Mouse (Mus musculus): ENCODE results near the gene Setd1b. TPM values are rescaled to one million over a fixed set of nuclear protein-coding genes. Genes with fewer than 3 reads are reported as not detected.

The Setd1b gene
- polyA plus RNA-seq, 1 experiment from 2014 or later, result 10.9 TPM

- H3K4me3 ChIP-seq (replicated peaks), result peak overlapping the region; percentile 99
- H3K27me3 ChIP-seq, result no peaks in the 10 kb centered on the region
- peak overlapping the region; percentile 100 for H3K4me2 ChIP-seq
- WGBS, result under 1% methylated on average over 38 of the region's 38 CpGs
- H3K4me1 ChIP-seq (replicated peaks), result peaks cover 45% of the 10 kb centered on the region
- peak overlapping the region; percentile 100 for H3K9ac ChIP-seq (replicated peaks)
- ATAC-seq (ENCODE audit: insufficient number of reproducible peaks, insufficient read depth, low FRiP score, low TSS enrichment, low read depth), result no peak
- H3K9me3 ChIP-seq, result no peaks in the 10 kb centered on the region
- peak overlapping the region; percentile 100 for H3K27ac ChIP-seq
- H3K36me3 ChIP-seq, result peaks cover 11% of the 10 kb centered on the region
Measured at GRCm38 (mm10) chr5:123141555-123142160, 335 bp upstream of the Setd1b start.

- H3K36me3 ChIP-seq, result peaks cover 25% of the 10 kb centered on the region
- under 1% methylated on average over 23 of the region's 24 CpGs for WGBS
- peak overlapping the region; percentile 100 for H3K27ac ChIP-seq
- H3K4me2 ChIP-seq, result peak overlapping the region; percentile 100
- no peak; the same call in 1 of the 2 replicates for ATAC-seq (ENCODE audit: insufficient number of reproducible peaks, insufficient read depth, low FRiP score, low TSS enrichment, low read depth)
- peak overlapping the region; percentile 100 for H3K9ac ChIP-seq (replicated peaks)
- peak overlapping the region; percentile 99 for H3K4me3 ChIP-seq (replicated peaks)
- H3K27me3 ChIP-seq, result no peaks in the 10 kb centered on the region
- no peaks in the 10 kb centered on the region for H3K9me3 ChIP-seq
- peaks cover 37% of the 10 kb centered on the region for H3K4me1 ChIP-seq (replicated peaks)
Measured at GRCm38 (mm10) chr5:123143251-123143970, 1.4 kb downstream of the Setd1b start.

GRCm38 (mm10) chr5:123143971-123144745 is 2.2 kb downstream of the Setd1b start:
- WGBS, result 4% methylated on average over 17 of the region's 17 CpGs
- Histone ChIP-seq H3K4me2 (peak overlapping the region; percentile 100), H3K36me3 (peaks cover 32% of the 10 kb centered on the region)

GRCm38 (mm10) chr5:123144746-123145590 is 3.0 kb downstream of the Setd1b start:
- WGBS, result 38% methylated on average over 20 of the region's 20 CpGs
- peaks cover 36% of the 10 kb centered on the region for H3K36me3 ChIP-seq

More at GRCm38 (mm10) chr5:123143971-123144745, 2.2 kb downstream of the Setd1b start:
- Histone ChIP-seq H3K27ac (peak overlapping the region; percentile 100), H3K9me3 (no peaks in the 10 kb centered on the region), H3K27me3 (no peaks in the 10 kb centered on the region), H3K9ac (replicated peaks) (peak overlapping the region; percentile 100), H3K4me1 (replicated peaks) (peaks cover 44% of the 10 kb centered on the region), H3K4me3 (replicated peaks) (peak overlapping the region; percentile 99)
- ATAC-seq (ENCODE audit: insufficient number of reproducible peaks, insufficient read depth, low FRiP score, low TSS enrichment, low read depth), result no peak

GRCm38 (mm10) chr5:123146357-123146756 is 4.4 kb downstream of the Setd1b start:
- Histone ChIP-seq H3K27ac (no peak overlapping the region), H3K4me1 (replicated peaks) (peaks cover 65% of the 10 kb centered on the region), H3K4me2 (no peak overlapping the region), H3K36me3 (peaks cover 49% of the 10 kb centered on the region), H3K27me3 (no peaks in the 10 kb centered on the region), H3K4me3 (replicated peaks) (no peak overlapping the region), H3K9ac (replicated peaks) (no peak overlapping the region), H3K9me3 (no peaks in the 10 kb centered on the region)
- 85% methylated on average over 11 of the region's 11 CpGs for WGBS
- ATAC-seq (ENCODE audit: insufficient number of reproducible peaks, insufficient read depth, low FRiP score, low TSS enrichment, low read depth), result no peak

More at GRCm38 (mm10) chr5:123144746-123145590, 3.0 kb downstream of the Setd1b start:
- peaks cover 51% of the 10 kb centered on the region for H3K4me1 ChIP-seq (replicated peaks)
- no peak for ATAC-seq (ENCODE audit: insufficient number of reproducible peaks, insufficient read depth, low FRiP score, low TSS enrichment, low read depth)
- no peaks in the 10 kb centered on the region for H3K9me3 ChIP-seq
- H3K4me3 ChIP-seq (replicated peaks), result peak overlapping the region; percentile 99
- H3K27ac ChIP-seq, result no peak overlapping the region
- H3K4me2 ChIP-seq, result peak overlapping the region; percentile 100
- H3K27me3 ChIP-seq, result no peaks in the 10 kb centered on the region
- peak overlapping the region; percentile 100 for H3K9ac ChIP-seq (replicated peaks)

- H3K27ac ChIP-seq, result no peak overlapping the region
- no peak overlapping the region for H3K4me3 ChIP-seq (replicated peaks)
- peaks cover 68% of the 10 kb centered on the region for H3K4me1 ChIP-seq (replicated peaks)
- WGBS, result 89% methylated on average over 17 of the region's 17 CpGs
- H3K4me2 ChIP-seq, result no peak overlapping the region
- no peaks in the 10 kb centered on the region for H3K9me3 ChIP-seq
- H3K27me3 ChIP-seq, result no peaks in the 10 kb centered on the region
- H3K36me3 ChIP-seq, result peaks cover 61% of the 10 kb centered on the region
- no peak overlapping the region for H3K9ac ChIP-seq (replicated peaks)
- no peak for ATAC-seq (ENCODE audit: insufficient number of reproducible peaks, insufficient read depth, low FRiP score, low TSS enrichment, low read depth)
Measured at GRCm38 (mm10) chr5:123147569-123147968, 5.6 kb downstream of the Setd1b start.

- Histone ChIP-seq H3K4me2 (peak overlapping the region; percentile 58; the same call in 1 of the 2 replicates), H3K27me3 (no peaks in the 10 kb centered on the region), H3K9ac (replicated peaks) (peak overlapping the region; percentile 37; the same call in 1 of the 2 replicates), H3K27ac (no peak overlapping the region), H3K9me3 (no peaks in the 10 kb centered on the region), H3K4me1 (replicated peaks) (peaks cover 68% of the 10 kb centered on the region), H3K36me3 (peaks cover 67% of the 10 kb centered on the region), H3K4me3 (replicated peaks) (no peak overlapping the region)
- WGBS, result 81% methylated on average over 25 of the region's 25 CpGs
- no peak for ATAC-seq (ENCODE audit: insufficient number of reproducible peaks, insufficient read depth, low FRiP score, low TSS enrichment, low read depth)
Measured at GRCm38 (mm10) chr5:123148073-123148722, 6.2 kb downstream of the Setd1b start.

GRCm38 (mm10) chr5:123149451-123150400 is 7.7 kb downstream of the Setd1b start:
- H3K9me3 ChIP-seq, result no peaks in the 10 kb centered on the region
- H3K27me3 ChIP-seq, result no peaks in the 10 kb centered on the region
- peaks cover 59% of the 10 kb centered on the region for H3K4me1 ChIP-seq (replicated peaks)
- peaks cover 83% of the 10 kb centered on the region for H3K36me3 ChIP-seq
- ATAC-seq (ENCODE audit: insufficient number of reproducible peaks, insufficient read depth, low FRiP score, low TSS enrichment, low read depth), result peak; percentile 76
- H3K4me2 ChIP-seq, result peak overlapping the region; percentile 58
- 9% methylated on average over 19 of the region's 19 CpGs for WGBS
- peak overlapping the region; percentile 34 for H3K4me3 ChIP-seq (replicated peaks)
- peak overlapping the region; percentile 50; the same call in 1 of the 2 replicates for H3K27ac ChIP-seq
- peak overlapping the region; percentile 24 for H3K9ac ChIP-seq (replicated peaks)

- Histone ChIP-seq H3K27me3 (no peaks in the 10 kb centered on the region), H3K36me3 (peaks cover 91% of the 10 kb centered on the region), H3K9ac (replicated peaks) (peak overlapping the region; percentile 24), H3K4me1 (replicated peaks) (peaks cover 50% of the 10 kb centered on the region), H3K4me2 (peak overlapping the region; percentile 58), H3K9me3 (no peaks in the 10 kb centered on the region), H3K27ac (0 out of 2 replicates have a peak overlapping the region, but pooled peaks have one; percentile 37), H3K4me3 (replicated peaks) (peak overlapping the region; percentile 34)
- 43% methylated on average over 7 of the region's 7 CpGs for WGBS
- no peak for ATAC-seq (ENCODE audit: insufficient number of reproducible peaks, insufficient read depth, low FRiP score, low TSS enrichment, low read depth)
Measured at GRCm38 (mm10) chr5:123150641-123151040, 8.6 kb downstream of the Setd1b start.

Data from limb, embryonic 12.5 days (tissue).